Mouse (Mus musculus): Measurements from ENCODE around the gene Vps8.

DNA sequence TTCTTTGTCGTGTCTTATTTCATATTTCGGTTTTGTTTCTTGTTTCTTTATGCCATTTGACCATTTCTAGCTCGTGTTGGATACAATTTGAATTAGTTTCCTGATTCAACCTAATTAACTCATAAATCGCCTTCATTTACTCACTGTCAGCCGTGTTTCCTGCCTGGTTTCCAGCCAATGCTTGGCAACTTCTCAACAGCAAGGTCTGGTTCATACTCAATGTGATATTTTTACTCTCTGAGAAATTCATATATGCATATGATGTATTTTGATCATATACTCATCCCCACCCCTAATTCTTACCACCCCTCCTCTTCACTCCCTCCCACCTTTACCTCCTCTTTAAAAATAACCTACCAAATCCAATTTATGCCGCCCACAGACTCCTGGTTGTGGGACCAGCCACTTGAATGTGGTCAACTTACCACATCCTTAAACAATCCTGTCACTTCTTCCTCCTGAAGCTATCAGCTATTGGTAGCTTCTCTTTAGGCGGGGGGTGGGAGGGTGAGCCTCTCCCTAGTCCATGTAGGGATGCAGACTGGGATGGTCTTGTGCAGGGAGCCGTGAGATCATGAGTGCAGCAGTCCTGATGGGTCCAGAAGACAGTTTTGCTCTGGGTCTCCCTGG lies 184.2 kb downstream of the Vps8 start:
- TF ChIP-seq EP300 (optimal IDR thresholded peaks at IDR 0.05) (no peak), CTCF (IDR thresholded peaks at IDR 0.05; ENCODE audit: low read depth) (no peak)

Measured in stomach, postnatal 0 days (tissue).